Mouse (Mus musculus) ZHBTc4 (cell line): ENCODE results near the gene Myrfl.

Experiments
- DNase-seq: peaks from one replicate; pipeline ENCODE4 v3.0.0-alpha.2; 2011; ENCODE audit warnings: low read depth, low spot score

Gene Myrfl

DNA sequence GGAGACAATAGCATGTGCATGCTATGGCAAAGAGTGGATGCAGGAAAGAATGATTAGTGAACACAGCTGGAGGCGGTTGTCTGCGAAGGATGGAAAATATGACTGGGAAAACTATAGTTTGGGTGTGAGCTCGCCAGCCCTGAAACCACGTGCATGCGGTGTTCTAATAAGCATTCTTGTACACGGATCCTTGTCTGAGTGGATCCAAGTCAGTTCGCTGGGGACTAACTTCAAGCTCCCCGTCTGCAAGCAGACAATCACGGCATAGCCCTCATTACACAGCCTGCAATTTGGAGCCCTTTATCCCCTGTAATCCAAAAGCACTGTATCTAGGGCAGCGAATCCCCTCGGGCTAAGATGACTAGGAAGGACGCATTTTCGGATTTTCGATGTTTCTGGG, 136.2 kb downstream of the Myrfl start:
- no peak for DNase-seq

DNA sequence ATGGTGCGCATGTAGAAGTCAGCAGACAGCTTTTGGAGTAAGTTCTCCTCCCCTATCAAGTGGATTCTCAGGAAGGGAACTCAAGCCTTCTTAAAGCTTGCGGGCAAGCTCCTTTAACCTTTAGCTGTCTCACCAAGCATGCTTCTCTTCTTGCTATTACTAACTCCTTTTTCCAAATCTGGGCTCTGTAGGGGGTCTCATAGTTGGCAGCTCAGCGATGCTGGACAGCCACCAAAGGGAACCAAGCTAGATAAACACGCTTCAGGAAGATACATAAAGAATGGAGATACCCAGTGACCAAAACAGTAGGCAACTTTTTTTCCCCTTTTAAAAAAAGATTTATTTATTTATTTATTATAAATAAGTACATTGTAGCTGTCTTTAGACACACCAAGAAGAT, 136.9 kb downstream of the Myrfl start:
- no peak for DNase-seq

DNA sequence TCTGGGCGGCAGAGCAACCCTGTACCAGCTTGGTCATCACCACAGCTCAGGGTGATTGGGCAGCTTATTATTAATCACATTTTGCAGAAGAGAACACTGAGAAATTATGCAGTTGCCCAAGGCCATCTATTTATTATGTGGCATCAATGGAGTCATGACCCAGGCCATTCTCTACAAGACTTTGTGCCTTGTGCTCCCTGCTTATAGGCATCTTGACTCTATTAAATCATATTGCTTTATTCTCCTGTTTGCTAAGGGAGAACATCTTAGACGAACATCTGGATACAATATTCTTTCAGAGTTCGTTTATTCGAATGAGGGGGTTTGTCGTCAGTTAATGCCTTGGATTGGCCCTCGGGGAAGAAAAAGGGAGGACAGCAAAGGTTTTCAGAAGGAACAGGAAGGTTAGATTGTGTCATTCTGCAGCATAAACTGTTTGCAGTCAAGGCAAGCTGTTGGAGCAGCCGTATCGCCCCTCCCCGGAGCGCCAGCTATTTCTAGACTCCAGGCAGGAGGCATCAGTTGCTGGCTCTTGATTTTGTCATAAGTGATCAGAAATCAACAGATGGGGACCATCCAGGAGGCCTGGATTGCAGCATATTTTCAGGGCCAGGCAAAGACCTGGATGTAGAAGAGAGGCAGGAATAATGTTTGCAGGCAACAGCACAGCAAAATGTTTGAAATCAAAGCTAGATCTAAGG, 140.7 kb downstream of the Myrfl start:
- DNase-seq, result no peak

DNA sequence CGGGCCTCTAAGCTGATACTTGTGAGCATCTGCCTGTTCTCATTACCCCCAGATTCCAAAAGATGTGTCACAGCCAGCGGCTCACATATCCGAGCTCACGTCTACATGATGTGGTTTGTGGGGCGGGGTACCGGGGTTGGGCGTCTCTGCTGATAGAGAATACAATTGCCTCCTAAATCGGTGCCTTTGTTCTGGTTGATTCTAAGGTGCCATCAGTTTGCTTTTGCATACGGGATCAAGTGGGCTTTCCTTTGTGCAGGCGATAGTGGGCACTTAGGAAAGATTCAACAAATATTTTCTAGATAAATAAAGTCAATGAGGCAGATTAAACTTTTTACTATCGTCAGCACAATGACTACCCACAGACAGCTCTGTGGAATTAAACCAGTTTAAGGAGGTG, 141.8 kb downstream of the Myrfl start:
- DNase-seq, result peak; percentile 51

DNA sequence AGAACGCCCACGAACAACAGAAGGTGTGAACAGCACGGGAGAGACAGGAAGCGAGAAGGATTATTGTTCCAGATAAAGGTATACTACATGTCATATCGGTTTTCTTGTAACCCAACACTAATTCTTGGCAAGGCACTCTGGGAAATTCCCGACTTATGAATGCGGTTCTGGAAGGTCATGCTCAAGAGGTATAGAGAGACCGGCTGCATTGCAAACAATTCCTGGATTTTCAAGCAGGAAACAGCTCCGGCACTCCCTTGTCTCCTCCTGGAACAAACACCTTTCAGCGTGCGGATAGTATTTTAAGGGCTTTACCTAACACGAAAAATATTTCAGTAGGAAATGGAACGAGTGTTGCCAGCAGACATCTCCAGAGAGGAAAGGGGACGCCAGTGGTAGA, 145.8 kb downstream of the Myrfl start:
- no peak for DNase-seq

GRCm38 (mm10) chr10:116750062-116750461, 146.7 kb downstream of the Myrfl start:
- no peak for DNase-seq

DNA sequence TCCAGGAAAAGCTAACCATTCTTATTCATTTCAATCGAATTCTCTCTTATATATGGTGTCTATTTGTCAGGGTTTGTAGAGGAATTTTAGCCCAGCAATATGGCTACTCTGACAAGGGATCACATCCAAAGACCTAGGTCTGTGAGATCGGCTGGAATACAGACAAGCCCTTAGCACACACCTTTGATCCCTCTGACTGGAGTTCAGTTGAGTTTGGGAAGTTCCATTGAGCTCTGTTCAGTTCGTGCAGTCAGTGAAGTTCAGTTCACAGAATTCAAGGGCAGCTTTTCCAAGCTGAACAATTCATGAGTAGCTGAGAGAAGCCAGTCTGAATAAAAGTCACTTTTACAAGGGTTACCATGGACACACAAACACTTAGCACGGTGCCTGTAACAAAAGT, 148.0 kb downstream of the Myrfl start:
- no peak for DNase-seq

GRCm38 (mm10) chr10:116746281-116747011, 150.3 kb downstream of the Myrfl start:
- no peak for DNase-seq

DNA sequence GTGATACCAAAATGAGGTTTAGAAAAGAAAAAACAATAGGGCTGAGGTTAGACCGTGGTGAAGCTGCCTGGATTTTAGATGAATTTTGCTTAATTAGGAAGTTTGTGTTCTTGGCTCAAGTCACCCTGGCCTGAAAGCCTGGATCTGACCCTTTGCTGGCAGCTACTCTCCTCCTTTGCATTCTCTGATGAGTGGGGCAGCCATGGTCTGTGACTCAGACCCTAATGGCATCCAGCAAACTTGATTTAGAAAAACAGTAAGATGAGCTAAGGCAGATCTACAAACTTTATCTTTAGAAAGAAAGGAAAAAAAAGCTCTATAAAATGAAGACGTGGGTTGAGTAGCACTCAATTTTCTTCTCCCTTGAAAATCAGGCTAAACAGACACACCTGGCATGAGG, 154.0 kb downstream of the Myrfl start:
- no peak for DNase-seq

DNA sequence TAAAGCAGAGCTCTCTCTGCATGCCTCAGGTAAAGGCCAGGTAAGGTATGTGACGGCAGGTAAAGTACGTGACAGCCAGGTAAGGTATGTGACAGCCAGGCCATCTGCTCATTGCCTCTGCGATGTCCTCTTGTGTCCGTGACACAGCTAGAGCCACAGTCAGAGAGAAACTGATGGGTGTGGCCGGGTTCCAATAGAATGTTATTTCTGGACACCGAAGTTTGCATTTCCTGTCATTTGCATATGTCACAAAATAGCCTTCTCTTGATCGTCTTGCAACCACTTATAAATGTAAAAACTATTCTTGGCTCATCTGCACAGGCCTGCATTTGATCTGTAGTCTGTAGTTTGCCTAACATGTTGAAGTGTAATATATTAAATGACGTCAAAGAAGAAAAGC, 154.5 kb downstream of the Myrfl start:
- no peak for DNase-seq

GRCm38 (mm10) chr10:116741343-116741742, 155.4 kb downstream of the Myrfl start:
- DNase-seq, result no peak

GRCm38 (mm10) chr10:116740073-116740472, 156.6 kb downstream of the Myrfl start:
- no peak for DNase-seq

DNA sequence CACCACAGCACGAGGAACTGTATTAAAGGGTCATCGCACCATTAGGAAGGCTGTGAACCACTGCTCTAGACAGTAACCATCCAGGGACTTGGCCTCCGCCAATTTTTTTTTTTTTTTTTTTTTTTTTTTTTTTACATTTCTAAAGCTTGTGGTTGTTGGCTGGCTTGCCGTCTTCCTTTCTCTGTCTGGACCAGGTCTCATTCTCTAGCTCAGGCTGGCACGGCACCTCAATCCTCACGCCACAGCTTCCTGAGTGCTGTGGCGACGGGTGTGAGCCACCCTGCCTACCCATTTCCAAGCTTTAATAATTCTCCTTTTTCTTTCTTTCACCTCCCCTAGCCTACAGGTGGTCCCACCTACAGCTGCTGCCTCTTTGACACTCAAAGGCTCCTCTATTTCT, 158.2 kb downstream of the Myrfl start:
- no peak for DNase-seq

GRCm38 (mm10) chr10:116735607-116736006, 161.1 kb downstream of the Myrfl start:
- DNase-seq, result no peak

DNA sequence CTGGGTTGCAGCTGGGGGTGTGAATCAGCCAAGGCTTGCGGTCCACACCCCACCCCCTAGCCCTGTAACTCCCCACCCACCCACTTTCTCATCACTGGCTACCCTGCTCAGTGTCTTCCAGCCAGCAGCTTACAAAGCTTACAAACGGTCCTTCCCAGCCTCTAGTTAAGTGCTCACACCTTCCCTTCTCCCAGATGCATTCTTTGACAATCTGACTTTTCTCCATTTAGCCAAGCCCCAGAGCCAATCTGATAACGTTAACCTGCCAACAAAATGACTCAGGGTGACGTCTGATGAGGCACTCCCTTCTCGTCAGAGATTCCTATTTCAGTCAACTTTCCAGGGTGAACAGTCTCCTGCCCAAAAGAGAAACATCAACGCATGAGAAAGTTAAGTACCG, 163.1 kb downstream of the Myrfl start:
- DNase-seq, result no peak

GRCm38 (mm10) chr10:116730033-116730652, 166.6 kb downstream of the Myrfl start:
- no peak for DNase-seq

DNA sequence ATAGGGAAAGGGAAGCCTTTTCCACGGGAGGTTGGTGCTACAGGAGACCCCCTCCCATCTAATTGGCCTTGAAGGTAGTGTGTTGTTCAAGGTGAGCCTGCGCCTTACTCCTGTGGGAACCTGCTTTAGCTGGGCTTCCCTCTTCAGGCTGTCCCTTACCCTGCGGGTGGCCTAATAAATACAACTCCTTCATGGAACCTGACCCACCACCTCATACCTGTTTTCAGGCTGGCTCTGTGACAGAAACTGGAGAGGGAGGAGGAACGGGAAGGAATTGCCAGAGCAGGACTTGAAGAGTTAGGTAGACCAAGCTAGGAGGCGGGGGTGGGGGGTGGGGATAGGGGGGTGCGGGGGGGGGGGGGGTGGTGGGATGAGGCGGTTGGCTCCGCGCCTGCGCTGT, 167.9 kb downstream of the Myrfl start:
- DNase-seq, result peak; percentile 23

- DNase-seq, result peak; percentile 39
Measured at GRCm38 (mm10) chr10:116727702-116728298, 168.9 kb downstream of the Myrfl start.
